Mouse (Mus musculus) kidney, adult 11 months (tissue): Measurements from ENCODE around the gene Tnf.
A peak's percentile ranks its signal among the peaks of the same experiment; 100 is the strongest.

ENCODE experiments used
- DNase-seq: peaks from one replicate; pipeline ENCODE4 v3.0.0; 2022

Gene Tnf

DNA sequence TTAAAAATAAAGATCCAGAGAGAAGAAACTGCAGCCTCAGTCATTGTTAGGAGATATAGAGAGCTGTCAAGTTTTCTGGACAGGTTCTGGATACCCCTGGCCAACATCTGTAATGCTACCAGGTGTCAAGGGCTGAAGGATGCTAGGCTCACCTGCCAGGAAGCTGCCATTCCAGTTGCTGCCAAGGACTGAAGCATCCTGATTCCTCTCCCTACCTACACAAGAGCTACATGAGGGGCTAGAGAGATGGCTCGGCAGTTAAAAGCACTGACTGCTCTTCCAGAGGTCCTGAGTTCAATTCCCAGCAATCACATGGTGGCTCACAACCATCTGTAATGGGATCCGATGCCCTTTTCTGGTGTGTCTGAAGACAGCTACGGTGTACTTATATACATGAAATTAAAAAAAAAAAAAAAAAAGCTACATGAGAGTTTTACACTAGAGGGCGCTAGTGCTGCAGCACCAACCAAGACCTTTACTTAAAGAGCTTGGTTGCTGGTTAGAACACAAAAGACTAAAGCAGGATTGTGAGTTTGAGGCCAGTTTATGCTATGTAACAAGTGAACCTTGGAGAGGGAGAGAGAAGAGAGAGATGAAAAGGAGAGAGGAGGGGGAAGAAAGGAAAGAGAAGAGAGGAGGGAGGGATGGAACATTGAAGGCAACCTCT is 33.1 kb downstream of the Tnf start:
- no peak for DNase-seq

- no peak for DNase-seq
Measured at GRCm38 (mm10) chr17:35167794-35168193, 34.0 kb downstream of the Tnf start.

DNA sequence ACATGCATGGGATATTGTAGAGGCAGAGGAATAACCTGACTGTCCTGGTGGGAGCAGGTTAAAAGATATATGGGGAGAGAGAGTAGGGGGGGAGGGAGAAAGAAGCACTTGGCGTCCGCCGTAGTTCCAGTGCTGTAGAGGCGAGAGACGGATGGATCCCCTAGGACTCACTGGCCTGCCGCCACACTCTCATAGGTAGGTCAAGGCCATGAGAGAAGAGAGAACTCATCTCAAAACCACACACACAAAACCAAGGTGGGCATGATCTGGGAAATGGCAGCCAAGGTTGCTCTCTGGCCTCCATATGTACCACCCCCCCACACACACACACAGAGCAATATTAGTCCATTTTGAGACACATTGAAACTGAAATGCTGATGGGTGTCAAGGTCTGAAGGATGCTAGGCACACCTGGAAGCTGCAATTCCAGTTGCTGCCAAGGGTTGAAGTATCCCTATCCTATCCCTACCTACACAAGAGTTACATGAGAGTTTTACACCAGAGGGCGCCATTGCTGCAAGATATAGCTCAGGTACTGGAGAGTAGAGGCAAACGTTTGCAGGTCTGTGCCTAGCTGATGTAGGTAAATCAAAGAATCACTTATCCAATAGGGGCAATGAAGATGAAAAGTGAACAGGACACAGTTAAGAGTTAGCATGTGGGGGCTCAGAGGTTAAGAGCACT is 35.3 kb downstream of the Tnf start:
- peak; percentile 73 for DNase-seq

GRCm38 (mm10) chr17:35165451-35166155 is 36.2 kb downstream of the Tnf start:
- DNase-seq = no peak

- peak; percentile 99 for DNase-seq
Measured at GRCm38 (mm10) chr17:35164568-35165450, 37.0 kb downstream of the Tnf start, which contains the start of gene Prrc2a. Gene Prrc2a, minus strand, starts transcription at chr17:35164897.

DNA sequence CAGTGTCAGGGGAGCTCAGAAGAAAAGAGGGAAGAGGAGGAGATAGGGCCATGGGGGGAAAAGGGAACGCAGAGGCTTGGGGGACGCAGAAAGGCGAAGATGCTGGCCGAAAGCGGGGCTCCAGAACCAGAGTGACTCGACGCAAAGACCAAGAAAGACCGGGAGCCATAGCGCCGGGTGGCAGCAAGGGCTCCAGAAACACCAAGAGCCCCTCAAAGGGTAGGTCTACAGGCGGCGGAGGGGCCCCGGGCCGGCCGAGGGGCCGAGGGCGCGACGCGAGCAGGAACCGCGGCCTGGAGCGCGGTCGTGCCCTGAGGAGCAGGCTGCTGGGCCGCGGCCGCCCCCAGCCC is 37.6 kb downstream of the Tnf start:
- peak; percentile 40 for DNase-seq

DNA sequence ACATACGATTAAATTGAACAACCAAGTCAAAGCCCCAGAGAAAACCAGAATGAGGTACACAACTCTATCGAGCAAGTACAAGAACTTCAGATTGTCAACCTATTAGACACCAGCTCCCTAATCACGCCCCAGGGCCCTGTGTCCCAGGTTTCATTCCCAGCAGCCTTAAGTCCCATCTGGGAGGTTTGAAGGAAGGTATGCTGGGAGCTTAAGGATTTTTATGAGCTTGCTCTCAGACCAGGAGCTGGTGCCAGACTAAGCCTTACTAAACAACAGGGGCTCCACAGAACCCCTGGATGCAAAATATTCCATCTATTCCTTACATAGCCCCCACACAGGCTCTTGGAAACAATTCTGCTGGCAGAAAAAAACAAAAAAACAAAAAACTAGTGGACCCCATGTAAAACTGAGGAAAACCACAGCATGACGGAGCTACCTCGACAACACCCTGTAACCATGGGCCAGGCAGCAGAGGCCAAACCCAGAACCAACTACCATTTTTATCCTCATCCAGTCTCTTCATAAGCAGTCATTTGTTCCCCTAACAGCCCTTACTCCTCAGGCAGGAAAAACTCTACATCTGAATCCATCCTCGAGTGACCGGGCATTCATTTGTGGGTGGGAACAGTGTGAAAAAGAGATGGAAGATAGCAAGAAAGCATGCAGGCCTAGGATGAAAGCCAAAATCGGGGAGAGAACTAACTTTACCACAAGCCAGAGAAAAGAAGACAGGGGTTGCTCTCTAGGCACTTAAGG is 38.3 kb downstream of the Tnf start:
- DNase-seq = no peak

GRCm38 (mm10) chr17:35162730-35163129 is 39.1 kb downstream of the Tnf start:
- DNase-seq = peak; percentile 53

- DNase-seq = no peak
Measured at GRCm38 (mm10) chr17:35162121-35162520, 39.7 kb downstream of the Tnf start.

DNA sequence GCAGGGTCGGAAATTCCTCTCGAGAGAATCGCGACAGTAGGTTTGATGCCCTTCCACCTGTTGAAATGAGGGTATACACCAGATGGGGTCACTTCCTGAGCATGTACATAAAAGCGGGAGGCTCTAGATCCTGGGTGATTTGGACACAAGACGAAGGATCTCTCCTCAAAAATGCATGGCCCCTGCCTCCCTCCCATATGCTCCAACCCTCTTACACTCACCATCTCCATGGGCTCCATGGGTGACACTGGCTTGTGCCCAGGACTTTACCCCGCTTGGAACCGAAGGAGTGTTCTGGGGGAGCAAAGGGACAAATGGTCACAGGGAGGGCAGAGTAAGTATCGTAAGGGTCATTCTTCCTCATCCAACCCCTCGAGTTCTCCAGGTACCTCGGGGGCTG is 40.4 kb downstream of the Tnf start:
- no peak for DNase-seq

DNA sequence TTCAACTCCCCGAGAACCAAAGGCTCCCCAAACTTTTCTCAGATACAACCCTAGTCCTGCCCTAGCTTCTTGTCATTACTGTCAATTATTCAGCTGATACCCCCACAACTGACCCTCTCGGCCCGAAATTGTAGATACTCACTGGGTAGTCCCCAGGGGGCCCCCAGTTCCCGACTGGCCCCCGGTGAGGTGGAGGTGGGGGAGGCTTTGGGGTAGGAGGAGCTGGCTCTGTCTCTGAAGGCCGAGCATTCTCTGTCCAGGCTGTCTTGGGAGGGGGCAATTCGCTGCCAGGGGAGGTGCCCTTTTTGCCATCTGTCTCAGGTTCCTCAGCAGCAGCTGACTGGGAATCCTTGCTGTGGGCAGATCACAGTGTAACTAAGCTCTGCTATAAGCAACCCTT is 42.2 kb downstream of the Tnf start:
- DNase-seq = no peak

DNA sequence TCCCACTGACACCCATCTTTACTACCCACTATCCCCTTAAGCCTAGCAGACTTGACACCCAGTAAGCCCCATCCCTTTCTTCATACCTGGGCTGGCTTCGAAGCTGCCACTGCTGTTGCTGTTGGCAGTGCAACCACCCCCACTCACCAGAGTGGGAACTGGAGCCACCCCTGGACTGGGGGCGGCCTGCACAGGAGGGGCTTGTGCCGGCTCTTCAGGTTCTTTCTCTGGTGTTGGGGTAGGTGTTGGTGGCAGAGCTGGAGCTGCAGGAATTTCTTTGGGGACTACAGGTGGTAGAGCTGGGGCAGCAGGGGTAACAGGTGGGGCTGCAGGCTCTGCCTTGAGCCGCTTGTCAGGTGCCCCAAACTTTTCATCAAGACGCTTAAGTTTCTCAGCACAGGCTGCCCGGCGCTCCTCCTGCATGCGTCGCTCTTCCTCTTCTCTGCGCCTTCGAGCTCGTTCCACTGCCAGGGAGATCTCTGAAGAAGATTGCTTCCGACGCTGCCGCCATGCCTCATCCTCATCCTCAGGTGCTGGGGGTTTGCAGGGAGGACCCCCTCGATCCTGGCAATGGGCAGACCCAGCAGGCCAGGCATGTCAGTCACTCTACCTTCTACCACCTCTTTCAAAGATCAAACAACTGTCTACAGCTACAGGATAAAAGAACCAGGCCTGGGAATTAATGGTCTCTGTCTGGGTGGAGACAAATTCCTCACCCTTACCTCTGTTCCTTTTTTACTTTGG is 42.8 kb downstream of the Tnf start:
- DNase-seq = no peak

DNA sequence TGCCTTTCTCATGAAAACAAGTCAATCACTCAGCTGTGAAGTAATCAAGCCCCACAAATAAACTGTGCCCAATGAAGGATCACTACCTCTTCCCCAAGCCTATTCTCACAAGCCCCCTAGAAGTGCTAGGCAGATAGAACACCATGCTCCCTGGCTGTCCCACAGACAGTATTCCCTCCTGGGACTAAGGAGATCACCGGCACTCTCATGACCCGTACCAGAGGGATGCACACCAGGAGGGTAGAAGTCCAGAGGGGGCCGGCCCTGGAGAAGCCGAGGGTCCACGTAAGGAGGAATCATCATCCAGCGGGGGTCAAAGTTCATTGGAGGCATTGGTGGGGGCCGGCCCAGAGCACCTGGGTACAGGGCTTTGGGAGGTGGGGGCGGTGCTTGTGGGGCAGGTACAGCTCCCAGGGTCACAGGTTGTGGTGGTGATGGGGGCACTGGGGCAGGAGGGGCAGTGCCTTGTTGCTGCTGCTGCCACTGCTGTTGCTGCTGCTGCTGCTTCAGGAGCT is 44.1 kb downstream of the Tnf start:
- no peak for DNase-seq

- DNase-seq = no peak
Measured at GRCm38 (mm10) chr17:35157254-35157653, 44.6 kb downstream of the Tnf start.

- DNase-seq = no peak
Measured at GRCm38 (mm10) chr17:35156461-35157200, 45.2 kb downstream of the Tnf start.

GRCm38 (mm10) chr17:35155451-35155850 is 46.4 kb downstream of the Tnf start:
- no peak for DNase-seq

DNA sequence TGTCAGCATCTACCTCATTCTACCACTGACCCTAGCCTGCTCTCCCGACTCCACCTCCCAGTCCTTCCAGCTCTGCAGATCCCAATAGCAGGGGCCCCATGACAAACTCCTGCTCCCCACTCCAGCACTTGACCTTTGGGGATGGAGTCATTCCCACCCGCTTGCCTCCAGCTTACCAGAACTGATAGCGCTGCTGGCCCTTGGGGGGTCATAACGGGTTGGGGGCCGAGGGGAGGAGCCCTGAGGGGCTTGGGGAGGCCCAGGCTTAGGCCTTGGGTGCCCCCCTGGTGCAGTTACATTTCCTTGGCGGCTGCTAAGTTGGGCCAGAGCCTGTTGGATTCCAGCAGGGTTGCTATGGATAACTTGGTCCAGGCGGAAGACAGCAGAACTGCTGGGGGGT is 47.2 kb downstream of the Tnf start:
- DNase-seq = no peak

DNA sequence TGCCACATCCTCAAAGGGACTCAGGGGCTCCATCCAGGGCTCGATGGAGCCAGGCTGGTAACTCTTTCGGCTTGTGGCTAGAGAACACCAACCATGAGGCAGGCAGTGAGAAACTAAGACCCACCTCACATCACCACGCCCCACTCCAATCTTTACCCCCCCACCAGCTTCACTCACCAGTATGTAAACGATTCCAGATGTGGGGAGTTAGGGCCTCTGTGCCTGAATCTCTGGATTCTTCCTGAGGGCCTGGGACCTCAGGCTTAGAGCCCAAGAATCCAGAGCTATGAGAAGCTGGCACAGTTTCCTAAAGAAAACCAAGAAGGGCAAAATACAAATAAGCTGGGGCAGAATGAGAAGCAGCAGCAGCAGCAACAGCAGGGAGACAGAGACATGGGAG is 47.9 kb downstream of the Tnf start:
- no peak for DNase-seq

- DNase-seq = no peak
Measured at GRCm38 (mm10) chr17:35153077-35153476, 48.7 kb downstream of the Tnf start.

DNA sequence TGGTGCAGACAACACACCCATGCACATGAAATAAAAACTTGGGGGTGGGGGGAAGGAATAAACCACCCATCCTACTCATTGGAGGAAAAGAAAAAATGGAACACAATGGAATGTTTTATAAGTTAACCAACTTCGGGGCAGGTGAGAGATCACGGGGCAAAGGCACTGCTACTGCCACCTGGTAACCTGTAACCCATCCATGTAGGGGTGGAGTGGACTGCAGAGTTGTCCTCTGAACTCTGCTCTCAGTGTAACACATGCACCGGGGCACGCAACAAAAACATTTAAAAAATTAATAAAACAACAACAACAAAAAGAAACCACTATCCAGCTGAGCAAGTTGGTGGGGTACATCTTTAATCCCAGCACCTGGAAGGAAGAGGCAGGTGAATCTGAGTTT is 49.7 kb downstream of the Tnf start:
- DNase-seq = peak; percentile 50
